Mouse (Mus musculus) stomach, postnatal 0 days (tissue): ENCODE measurements around the gene Il6st.

Experiments used
- CTCF ChIP-seq: IDR thresholded peaks from 2 replicates; pipeline ENCODE4 v1.5.1; 2016; ENCODE audit warnings: antibody characterized with exemption, low read depth, mild to moderate bottlenecking, moderate library complexity
- EP300 ChIP-seq: optimal IDR thresholded peaks from 2 replicates; pipeline ENCODE3; 2016; ENCODE audit warnings: antibody characterized with exemption

DNA sequence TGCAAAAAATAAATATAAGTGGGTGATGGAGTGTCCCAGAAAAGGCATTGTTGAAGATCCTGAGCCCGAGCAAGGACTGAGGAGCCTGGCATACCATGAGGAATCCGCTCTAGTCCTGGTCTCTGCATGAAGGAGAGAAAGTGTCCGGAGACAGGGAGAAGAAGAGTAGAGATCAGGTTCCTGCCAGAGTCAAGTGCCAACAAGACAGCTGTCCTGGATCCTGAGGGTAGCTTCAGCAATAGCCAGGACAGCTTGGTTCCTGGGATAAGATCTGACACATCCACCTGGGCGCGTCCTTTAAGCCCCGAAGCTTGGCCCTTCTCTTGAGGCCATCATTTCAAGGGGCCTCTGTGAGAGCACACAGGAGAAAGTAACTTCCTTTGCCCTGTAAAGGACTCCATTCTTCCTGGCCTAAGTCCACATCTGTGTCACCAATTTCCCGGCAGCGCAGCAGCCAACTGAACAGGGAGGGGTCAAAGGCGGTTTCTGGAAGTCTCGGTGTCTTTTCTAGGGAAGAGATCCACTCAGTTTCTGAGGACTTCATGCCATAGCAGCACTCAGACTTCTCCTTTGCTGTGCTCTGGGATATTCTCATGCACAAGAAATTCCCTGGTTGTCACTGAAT, 59.6 kb downstream of the Il6st start:
- TF ChIP-seq CTCF (no peak), EP300 (no peak)
